Mouse (Mus musculus): ENCODE measurements around the gene Prep.

Gene Prep

DNA sequence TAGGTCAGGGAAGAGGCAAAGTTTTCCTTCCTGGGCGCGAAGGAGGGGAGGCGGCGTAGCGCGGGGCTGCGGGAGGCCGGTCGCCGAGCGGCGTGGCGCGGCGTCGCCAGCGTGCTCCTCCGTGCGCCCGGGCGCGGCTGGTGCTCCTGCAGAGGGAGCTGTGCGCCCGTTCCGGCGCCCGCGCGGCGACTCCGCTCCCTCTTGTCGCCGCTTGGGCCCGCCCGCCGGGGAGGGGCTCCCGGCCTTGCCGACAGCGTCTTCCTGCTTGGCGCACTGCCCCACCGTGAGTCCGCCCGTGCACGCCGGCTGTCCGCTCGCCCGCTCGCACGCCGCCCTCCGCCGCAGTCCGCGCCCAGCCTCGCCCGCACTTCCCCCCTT, at the start of gene Prep:
Prep (plus strand) TSS at position 273 of the 378 bp plus-strand sequence.
- DNase-seq (ENCODE audit: low read depth) = peak; percentile 90

DNA sequence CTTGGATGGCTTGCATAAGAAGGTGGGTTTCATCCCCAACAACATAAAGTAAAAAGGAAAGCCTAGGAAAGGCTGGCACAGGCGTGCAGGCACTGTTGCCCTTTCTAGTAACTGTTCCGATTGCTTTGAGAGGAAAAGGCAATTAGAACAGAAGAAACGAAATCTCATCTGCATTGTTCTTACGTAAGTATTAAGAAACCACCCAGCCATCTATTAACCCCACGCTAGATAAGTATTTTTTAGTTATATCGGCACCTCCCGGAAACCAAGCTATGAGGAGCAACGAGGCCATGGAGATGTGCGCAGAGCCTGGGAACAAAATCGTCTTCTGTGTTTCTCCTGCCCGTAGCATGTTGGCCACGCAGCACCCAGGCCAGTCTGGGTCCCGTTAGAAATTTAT, 49.7 kb upstream of the Prep start:
- DNase-seq (ENCODE audit: low read depth) = no peak

DNA sequence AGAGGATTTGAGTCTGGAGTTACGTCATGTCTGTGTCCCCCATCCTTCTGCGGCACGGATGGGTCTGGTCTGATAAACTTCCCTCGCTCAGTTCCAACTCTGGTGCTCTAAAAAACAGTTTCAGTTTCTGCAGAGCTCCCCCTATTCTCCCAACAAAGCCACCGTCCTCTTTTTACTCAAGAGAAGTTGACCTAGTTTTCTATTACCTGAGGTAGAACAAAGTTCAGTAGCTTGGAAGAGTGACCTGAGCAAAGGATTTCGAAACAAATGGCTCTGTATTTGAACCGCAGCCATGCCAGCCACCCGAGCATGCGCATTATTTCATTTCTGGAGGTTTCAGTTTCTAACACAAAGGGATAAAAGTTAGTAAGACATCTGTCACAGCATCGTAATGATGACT, 49.2 kb upstream of the Prep start:
- DNase-seq (ENCODE audit: low read depth) = no peak

DNA sequence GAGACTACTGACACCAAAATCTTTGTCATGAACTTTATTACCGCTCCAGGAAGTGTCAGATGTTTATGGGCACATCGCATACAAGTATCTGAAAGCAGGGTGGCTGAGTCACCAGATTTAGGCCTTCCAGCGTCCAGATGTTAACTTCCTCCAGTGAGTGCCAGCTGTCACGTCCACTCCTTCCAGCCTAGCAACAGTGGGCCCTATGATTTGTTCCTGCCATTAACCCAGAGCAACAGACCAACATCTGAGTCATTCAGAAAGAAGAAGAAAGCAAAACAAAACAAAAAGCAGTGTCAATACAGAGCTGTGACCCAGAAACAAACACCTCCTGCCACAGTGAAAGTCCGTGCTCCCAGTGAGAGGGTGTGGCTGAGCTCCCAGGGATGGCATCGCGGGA, 47.6 kb upstream of the Prep start:
- peak; percentile 73 for DNase-seq (ENCODE audit: low read depth)

DNA sequence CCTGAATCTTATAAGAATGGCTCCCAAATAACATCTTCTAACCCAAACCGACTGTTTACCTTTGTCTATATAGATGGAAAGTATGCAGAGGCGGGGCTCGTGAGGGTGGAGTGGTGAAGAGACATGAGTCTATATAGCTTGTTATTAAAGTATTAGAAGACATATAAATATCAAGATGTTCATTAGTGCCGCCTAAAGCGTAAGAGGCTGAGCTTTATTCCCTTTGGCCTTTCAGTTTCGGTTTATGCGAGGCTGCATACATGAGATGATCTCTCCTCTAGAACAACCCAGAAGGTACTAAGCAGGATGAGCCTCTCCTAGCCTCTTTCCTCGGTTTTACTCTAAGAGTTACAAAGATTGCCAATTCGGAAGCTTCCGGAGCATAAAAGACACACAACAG, 47.2 kb upstream of the Prep start:
- peak; percentile 74 for DNase-seq (ENCODE audit: low read depth)

DNA sequence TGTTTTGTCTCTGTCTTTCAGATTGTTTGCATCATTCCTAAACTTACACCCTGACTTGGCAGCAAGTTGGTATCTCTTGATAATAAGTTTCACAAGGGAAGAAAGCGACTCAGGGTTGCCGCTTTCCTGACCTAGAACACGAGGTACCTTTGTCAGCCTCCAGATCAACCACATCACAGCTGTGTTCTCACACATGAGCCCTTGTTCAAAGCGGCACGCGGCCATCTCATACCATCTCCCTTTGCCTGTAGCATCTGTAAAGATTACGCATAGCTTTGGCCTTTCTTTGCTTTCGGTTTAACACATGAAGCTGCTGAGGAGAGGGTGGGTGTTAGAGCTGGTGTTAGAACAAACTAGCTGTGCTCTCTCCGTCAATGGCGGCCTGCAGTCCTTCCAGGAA, 46.7 kb upstream of the Prep start:
- DNase-seq (ENCODE audit: low read depth) = no peak

DNA sequence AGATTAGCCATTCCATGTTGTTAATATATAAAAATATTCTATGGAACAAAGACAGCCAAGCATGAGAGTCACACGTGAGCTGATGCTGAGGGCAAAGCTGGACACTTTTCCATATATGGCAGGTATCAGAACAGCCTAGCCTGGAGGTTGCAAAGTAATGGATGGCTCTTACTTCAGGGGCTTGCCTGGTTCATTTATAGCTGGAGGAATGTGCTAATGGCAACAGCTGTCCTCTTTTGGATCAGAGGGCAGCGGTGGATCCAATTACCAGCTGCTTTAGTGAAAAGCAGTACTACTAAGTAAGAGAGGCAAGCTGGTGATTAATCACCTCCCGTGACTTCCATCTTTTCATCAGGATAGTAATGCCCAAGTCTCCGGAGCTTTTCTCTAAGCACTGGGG, 41.8 kb upstream of the Prep start:
- DNase-seq (ENCODE audit: low read depth) = no peak

DNA sequence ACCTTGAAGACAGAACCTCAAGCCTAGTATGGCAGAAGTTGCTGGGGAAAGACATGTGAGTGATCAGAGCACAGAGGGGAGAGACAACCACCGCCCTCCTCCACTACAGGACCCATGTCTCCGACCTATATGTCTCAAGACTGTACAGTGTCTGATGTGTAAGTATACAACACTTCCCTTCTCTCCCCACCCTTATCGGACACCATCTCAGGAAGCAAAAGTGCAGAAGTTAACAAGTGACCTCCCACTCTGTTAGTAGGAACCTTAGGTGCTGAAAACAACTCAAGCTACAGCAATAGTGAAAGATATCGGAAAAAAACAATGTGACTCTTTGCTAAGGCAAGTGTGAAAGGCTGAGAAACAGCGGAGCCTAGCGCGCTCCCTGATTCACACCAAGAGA, 40.1 kb upstream of the Prep start:
- peak; percentile 36 for DNase-seq (ENCODE audit: low read depth)

DNA sequence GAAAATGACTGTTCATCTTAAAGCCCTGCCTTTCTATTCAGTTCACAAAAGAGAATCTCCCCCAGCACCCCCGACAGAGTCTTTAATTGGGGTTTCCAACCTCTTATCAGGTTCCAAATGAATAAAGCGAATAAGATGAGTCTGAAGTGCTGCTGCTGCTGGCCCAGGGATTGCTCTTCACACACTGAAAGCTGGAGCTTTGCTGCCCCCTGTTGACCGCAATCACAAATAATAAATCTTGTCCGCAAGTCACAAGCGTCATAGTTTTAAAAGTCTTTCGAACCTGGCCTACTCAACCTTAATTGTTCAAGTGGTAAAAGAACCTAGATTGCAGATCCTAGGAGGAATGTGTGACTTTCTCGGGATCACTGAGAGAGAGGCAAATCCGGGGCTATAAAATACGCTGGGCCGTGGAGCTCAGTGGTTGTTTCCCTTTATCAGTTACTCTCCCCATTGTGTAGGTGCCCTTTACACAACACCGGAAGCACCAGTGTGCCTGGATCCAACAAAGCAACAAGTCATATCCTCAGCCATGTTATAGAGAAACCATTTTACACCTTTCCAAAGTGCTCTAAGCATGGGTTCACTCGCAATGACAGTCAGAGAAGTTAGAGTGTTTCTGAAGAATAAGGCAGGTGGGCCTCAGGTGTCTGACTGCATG, 21.6 kb upstream of the Prep start:
- DNase-seq (ENCODE audit: low read depth) = peak; percentile 87

DNA sequence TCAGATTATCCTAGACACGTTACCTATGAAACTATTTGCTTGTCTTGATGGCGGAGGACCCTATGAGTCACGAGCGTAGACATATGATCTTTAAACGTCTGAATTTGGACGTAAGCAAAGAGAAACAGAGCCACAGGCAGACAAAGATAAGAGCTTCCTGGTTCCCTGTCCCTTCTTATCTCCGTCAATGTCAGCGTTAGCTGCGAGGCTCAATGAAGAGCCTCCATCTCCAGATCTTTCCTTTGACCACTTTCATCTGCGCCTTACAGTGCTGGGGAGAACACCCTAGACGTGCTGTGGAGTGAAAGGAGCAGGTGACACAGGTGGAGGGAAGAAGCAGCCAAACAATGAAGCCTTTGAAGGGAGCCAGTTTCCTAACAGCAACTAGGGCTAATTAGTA, 18.8 kb upstream of the Prep start:
- no peak for DNase-seq (ENCODE audit: low read depth)

DNA sequence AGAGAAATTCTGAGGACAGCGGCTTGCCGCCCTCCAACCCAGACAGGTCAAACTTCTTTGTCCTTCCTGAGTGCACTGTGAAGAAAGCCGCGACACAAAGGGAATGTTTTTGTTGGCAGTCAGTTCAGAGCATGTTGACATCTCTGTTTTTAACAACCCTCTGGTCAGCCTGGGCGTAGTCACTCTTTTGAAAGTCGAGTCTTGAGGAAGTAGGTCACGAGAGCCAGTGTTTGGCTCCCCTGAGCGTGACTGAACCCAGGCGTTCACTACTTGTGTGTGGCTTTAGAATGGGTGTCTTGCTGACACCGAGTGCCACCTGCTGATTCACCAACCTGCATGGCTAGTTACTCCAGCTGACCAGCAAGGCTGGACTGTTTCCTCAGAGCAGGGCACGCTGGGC, 18.4 kb upstream of the Prep start:
- DNase-seq (ENCODE audit: low read depth) = no peak

DNA sequence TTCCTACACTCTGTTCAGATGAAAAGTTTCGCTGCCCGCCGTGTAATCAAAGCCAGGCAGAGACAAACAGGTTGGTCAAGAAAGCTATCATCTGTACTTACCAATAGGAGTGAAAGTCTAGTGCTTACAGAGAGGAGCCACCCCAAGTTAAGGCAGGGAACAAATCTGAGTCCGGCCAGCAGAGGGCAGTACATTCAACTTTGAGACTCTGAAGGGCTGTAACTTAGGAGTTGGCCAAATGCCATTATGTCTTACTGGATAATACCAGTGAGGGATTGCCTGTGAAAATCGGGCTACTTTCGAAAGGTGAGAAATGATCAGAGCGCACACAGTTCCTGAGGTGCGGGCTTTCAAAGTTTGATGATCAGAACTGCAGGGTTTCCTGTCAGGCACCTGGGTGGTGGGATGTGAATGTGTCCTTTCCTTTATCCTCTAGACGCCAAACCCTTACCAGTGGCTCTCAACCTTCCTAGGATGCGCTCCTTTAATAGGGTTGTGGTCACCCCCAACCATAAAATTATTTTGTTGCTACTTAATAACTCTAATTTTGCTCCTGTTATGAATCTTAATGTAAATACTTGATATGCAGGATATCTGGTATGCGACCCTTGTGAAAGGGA, 15.8 kb upstream of the Prep start:
- DNase-seq (ENCODE audit: low read depth) = peak; percentile 85

DNA sequence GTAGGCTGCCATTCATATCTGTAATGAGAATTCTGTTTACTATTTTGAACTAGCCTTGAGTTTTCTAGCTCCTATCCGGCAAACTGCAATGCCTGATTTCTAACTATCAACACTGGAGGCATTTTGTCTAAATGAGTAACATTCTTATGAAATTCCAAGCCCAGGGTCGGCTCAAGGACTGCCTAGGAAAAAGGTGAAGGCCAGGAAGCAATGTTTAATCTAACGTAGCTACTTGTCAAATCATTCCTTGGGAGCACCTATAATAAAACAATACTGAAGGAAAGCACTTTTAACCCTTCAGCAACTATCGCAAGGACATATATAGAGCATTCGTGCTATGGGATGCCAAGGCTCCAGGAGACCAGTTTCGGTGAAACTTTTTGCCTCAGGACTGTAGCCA, 8.6 kb upstream of the Prep start:
- DNase-seq (ENCODE audit: low read depth) = no peak

DNA sequence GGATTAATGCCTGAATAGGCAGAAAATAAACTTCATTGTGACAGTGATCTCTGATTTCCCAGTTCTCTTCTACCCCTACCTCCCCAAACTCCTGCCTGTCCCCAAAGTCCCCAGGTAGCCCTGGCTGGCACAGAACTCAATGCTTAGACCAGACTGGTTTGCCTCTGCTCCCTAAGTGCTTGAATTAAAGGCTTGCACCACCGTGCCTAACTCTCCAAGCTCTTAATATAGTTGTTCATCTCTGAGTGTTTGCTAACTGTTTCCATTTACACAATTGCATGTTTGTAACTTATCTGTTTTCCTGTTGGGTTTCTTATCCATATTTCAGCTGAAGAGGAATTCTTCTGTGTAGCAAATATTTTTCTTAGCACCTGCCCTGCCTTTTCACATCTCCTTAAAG, 6.2 kb upstream of the Prep start:
- DNase-seq (ENCODE audit: low read depth) = no peak

DNA sequence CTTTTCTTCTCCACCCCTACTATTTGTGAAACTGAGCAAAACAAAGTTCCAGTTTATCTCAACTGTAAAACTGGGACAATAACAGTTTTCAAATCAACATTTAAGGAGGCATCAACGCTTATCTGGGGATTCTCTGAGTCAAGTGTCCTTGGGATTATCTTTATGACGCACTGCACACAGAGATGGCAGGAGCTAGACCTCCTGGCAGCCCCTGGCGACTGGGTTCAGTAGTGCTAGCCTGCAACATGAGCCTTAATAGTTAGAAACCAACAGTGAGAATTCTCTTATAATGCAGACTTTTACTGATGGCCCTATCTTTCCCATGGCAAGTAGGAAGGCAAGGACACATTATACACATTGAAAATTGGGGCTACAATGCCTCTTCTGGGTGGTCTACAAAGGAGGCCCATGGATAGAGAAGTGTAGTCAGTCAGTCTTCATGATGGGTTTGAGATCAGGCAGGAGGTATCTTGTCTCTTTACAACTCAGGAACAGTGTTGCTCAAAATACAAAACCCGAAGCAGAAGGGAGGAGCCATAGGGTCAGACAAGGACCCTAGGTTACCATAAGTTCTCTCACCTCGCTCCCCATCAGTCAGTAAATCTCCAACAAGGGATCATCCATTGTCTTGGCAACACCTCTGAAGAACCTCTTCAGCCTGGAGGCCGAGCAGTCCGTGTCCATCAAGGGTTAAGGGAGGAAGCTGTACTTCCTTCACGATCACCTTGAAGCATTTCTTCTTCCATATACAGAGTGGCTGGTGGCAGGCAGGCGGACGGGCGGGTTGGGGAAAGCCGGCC, 672 bp upstream of the Prep start:
- peak; percentile 51 for DNase-seq (ENCODE audit: low read depth)

DNA sequence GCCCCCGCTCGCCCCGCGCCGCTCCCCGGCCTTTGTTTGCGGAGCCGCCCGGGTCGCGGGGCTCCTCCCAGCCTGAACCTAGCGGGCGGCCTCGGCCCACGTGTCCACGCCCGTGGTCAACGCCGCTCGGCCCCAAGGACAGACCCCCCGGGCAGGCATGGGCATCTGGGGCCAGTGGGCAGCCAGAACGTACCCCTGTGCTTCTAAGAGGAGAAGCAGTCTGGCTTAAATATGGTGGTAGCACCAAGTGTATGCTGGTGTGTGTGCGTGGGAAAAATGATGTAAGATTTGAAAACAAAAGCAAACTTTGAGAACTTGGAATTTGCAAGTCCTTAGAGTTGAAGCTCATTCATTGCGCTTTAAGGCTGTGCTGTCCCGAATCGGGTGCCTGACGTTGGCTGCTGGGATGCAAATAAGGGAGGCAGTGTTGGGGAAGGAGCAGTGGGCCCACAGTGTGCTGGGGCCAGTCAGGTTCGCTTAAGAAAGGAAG, 478 bp downstream of the Prep start:
- DNase-seq (ENCODE audit: low read depth) = peak; percentile 58

DNA sequence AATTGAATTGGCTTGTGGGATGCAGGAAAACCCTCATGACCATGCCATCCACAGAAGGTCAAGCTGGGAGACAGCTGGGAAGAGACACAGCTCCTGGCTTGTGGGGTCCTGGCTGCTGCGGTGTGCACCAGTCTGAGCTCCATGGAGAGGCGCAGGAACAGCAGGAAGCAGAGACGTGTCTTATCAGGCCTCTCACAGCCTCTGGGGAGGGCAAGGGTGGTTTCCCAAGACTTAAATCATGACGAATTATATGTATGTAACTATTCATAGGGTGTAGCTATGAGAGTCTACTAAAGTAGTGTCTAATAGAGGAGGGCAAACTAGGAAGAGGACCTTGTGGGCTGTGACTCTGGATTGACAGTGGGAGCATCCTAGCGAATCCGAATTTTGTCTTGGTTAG, 2.6 kb downstream of the Prep start:
- peak; percentile 23 for DNase-seq (ENCODE audit: low read depth)

DNA sequence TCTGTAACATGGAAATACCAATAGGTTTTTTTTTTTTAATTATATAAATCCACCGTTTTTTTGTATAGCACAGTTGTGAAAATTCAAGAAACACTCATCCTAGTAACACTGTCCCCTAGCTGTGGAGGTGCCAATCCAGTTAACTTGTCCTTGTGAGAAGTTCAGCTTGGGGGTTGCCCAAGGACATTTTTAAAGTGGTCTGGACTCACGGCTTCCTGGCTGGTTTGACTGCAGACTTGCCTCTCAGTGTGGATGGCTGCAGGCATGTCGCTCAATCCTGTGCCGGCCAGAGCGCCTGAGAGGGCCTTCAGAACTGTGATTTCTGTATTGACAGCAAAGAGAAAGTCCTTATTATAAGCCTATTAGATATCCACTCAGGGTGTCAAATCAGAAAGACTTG, 3.4 kb downstream of the Prep start:
- DNase-seq (ENCODE audit: low read depth) = no peak

DNA sequence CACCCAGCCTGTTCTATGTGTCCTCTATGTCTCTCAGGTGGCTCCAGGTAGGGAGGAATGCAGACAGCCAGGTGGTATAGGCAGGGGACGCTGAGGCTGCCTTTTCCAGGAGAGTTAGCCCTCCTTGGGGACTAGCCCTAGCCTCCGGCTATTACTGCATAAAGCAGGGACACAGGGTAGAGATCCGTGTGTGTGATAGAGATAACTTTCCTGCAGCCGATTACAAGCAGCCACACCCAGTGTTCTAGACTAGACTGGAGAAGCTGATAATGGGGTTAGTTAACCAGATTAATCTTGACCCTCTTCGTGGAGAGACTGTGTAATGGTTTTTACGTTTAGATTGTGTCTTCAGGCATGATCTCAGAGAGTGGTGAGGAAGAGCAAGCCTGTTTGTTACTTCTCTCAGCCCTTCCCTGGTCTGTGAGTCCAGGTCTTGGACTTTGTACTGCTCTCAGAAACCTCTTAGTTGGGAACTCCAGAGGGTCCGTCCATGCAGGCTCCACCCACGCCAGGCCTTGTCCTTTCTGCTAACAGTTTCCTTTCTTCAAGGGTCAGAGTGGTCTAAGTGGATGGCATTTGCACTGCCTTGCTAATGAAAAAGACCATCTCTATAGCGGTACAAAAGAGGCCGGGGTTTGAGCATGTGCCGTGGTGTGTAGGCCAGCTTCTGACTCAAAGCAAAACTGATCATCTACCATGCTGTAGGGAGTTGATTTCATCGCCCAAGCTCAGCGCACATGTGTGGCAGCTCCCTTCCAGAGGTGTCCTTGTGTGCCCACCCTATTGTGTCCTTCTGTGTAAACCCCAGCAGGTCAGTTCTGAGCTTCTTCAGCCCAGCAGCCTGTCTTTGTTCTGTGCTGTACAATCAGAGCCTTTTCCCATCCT, 4.2 kb downstream of the Prep start:
- DNase-seq (ENCODE audit: low read depth) = peak; percentile 20

DNA sequence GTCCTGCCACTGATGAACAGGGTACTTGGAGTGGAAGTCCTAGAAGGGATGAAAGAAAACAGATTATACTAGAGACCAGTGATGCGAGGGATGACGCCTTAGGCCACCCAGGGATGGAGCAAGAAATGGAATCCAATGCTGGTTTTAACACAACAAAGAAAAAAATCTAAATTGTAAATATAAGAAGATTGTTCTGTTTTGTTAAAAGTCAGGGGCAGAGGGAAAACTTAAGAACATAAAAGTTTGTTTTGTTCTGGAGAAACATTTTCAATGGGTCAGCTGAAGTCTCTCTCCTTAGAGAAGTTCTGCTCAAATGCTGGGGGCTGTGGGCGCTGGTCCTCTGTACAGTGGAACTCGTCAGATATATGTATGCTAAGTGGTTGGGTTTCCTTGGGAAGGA, 5.3 kb downstream of the Prep start:
- DNase-seq (ENCODE audit: low read depth) = no peak

DNA sequence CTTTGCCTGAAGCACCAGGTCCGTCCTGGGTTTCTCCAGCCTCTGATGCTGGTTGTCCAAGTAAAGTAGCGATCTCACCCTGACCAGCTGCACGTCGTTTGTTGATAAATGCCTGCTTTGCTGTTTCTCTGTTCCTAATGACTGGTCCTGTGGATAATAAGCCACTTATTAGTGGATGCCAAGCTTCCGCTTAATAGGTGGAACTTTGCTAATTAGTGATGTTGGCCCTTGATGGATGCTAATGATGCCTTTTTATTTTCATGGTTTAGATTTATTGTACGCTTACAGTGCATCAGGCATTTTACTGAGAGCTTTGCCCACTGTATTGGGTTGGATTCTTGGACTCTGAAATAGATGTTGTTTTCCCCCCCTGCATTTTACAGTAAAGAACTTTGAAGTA, 7.5 kb downstream of the Prep start:
- DNase-seq (ENCODE audit: low read depth) = no peak

DNA sequence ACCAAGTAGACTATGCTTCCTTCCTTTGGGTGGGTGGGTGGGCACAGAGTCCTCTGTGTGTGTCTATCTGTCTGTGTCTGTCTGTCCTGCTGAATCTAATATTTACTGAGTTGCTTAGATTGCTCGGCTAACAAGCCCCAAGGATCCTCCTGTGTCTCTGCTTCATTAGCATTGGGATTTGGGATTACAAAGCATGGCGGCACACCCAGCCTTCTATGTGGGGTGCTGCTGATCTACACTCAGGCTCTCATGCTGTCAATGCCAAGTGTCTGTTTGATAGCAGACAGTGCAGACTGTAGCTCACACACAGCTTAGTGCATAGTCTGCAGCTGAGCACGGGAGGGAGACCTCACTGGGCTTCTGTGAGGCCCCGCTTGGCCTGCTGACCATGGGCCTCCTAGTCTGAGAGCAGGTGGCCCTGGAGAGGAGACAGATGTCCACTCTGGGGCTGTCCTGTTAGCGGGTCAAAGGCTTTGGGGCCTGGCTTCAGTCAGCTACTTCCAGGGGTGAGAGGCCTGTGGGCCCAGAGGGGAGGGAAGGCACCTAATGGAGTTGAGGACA, 8.6 kb downstream of the Prep start:
- DNase-seq (ENCODE audit: low read depth) = no peak

All from induced T-regulatory cell, adult 2 months (primary cell).